Mouse (Mus musculus): Measurements from ENCODE around the gene Tbccd1. TPM values are rescaled to one million over a fixed set of nuclear protein-coding genes. Genes with fewer than 3 reads are reported as not detected.

Tbccd1 gene
- polyA plus RNA-seq, 1 experiment from 2014 or later: 22.5 TPM

DNA sequence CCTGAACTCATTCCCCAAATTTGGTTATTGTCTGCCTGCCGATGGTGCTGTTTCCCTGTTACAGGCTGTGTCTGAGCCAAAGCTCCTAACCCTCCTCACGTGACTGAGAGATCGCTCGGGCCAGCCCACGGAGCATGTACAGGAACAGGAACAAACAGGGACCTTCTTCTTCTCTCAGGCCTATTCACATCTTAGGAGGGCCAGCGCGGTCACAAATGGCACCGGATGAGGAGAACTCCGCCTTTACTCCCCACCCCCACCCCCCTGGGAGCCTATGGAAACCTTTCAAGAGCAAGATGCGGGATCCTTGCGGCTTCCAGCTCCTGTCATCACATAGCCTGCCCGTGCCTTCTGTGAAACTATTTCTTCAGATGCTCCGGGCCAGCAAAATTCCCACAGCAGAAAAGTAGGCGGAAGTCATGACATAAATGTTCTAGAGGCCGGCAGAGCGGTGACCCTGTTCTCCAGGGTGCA is 90.7 kb downstream of the Tbccd1 start:
- no peaks in the 10 kb centered on the region for H3K4me1 ChIP-seq
- H3K36me3 ChIP-seq: no peaks in the 10 kb centered on the region
- 81% methylated on average over 16 of the region's 16 CpGs for WGBS
- no peaks in the 10 kb centered on the region for H3K27me3 ChIP-seq
- H3K4me2 ChIP-seq (replicated peaks): no peak overlapping the region
- no peaks in the 10 kb centered on the region for H3K9me3 ChIP-seq
- ATAC-seq (replicated peaks): no peak
- no peak overlapping the region for H3K9ac ChIP-seq (replicated peaks)
- H3K4me3 ChIP-seq: no peak overlapping the region
- H3K27ac ChIP-seq (replicated peaks): no peak overlapping the region

DNA sequence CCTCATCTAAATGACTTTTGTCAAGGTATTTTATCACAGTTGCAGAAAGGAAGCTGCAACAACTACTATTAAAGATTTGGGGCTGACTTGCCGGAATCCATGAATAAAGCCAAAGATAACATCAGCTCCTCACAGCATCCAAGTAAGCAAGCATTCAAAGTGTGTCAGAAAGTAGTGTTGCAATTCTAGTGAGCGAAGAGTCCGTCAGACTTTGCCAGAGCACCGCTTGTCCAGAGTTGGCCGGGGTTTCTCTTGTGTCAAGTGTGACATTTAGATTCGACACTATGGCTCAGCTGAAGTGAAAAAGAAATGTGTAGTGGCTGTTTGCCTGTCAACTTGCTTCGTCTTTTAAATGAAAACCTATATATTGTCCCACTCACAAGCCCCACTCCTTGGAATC is 91.9 kb downstream of the Tbccd1 start:
- Histone ChIP-seq H3K27ac (replicated peaks) (no peak overlapping the region), H3K27me3 (no peaks in the 10 kb centered on the region), H3K4me1 (no peaks in the 10 kb centered on the region), H3K36me3 (no peaks in the 10 kb centered on the region), H3K4me3 (no peak overlapping the region), H3K9me3 (no peaks in the 10 kb centered on the region), H3K4me2 (replicated peaks) (no peak overlapping the region), H3K9ac (replicated peaks) (no peak overlapping the region)
- 88% methylated on average over 7 of the region's 7 CpGs for WGBS
- no peak for ATAC-seq (replicated peaks)

Other genes with a start within 250 kb of the Tbccd1 start
- 5.8 TPM in 2 replicates for gene Dgkg, start 200.4 kb downstream of the Tbccd1 start, polyA plus RNA-seq (2015; fragmentation: Nextera tagmentation; extraction: Ambion mirVana)
- not detected in 2 replicates for gene Crygs, start 46.1 kb downstream of the Tbccd1 start, polyA plus RNA-seq (2015; fragmentation: Nextera tagmentation; extraction: Ambion mirVana)
- 84.9 and 85.2 TPM in 2 replicates for gene Dnajb11, start 176 bp upstream of the Tbccd1 start, polyA plus RNA-seq (2015; fragmentation: Nextera tagmentation; extraction: Ambion mirVana)
- gene Ahsg, start 33.6 kb upstream of the Tbccd1 start, polyA plus RNA-seq (2015; fragmentation: Nextera tagmentation; extraction: Ambion mirVana): 1.2 TPM in 1 of 2 replicates, not detected in the other
- not detected in 2 replicates for gene Fetub, start 60.7 kb upstream of the Tbccd1 start, polyA plus RNA-seq (2015; fragmentation: Nextera tagmentation; extraction: Ambion mirVana)
- not detected in 2 replicates for gene Hrg, start 93.4 kb upstream of the Tbccd1 start, polyA plus RNA-seq (2015; fragmentation: Nextera tagmentation; extraction: Ambion mirVana)
- not detected in 2 replicates for gene Kng2, start 171.8 kb upstream of the Tbccd1 start, polyA plus RNA-seq (2015; fragmentation: Nextera tagmentation; extraction: Ambion mirVana)
- gene Kng1, start 200.2 kb upstream of the Tbccd1 start, polyA plus RNA-seq (2015; fragmentation: Nextera tagmentation; extraction: Ambion mirVana): 0.80 TPM in 1 of 2 replicates, not detected in the other
- 338 and 359 TPM in 2 replicates for gene Eif4a2, start 249.8 kb upstream of the Tbccd1 start, polyA plus RNA-seq (2015; fragmentation: Nextera tagmentation; extraction: Ambion mirVana)